Mouse (Mus musculus): ENCODE results near the gene Vmn1r160. TPM values are rescaled to one million over a fixed set of nuclear protein-coding genes. Genes with fewer than 3 reads are reported as not detected.
"Not testable (repeated sequence)": the region's sequence is repeated elsewhere in the genome, so short reads cannot be mapped to it uniquely, and the experiment has no call there.

The Vmn1r160 gene
- polyA plus RNA-seq (2012; rRNA removed) = not detected in 2 replicates

DNA sequence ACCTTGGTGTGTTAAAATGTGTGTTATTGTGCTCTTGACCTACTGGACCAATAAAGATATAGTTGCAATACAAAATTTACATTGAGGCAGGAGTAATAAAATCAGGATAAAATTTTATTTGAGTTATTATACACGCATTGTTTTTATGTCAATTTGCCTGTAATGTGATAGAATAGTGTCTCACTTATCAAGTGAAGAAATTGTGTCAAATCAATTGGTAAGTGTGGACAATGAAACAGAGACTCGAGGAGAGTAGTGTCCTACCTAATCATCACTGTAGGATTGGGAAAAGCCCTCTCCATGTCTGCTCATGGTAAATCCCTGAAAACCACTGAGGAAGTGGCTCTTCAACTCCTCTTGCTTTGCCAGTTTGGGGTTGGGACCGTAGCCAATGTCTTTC is at the start of gene Vmn1r160:
Vmn1r160 (plus strand) TSS at position 301 of the 400 bp plus-strand sequence.
- DNase-seq (ENCODE audit: low spot score) = not testable (repeated sequence)

DNA sequence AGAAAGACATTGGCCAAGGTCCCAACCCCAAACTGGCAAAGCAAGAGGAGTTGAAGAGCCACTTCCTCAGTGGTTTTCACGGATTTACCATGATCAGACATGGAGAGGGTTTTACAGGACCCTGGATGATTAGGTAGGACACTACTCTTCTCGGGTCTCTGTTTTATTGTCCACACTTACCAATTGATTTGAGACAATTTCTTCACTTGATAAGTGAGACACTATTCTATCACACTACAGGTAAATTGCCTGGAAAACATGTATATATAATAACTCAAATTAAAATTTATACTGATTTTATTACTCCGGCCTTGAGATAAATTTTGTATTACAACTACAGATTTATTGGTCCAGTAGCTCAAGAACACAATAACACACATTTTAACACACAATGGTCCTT is 27.5 kb upstream of the Vmn1r160 start, which contains the start of gene Vmn1r159:
Vmn1r159 (minus strand) TSS at position 101 of the 400 bp plus-strand sequence.
- not testable (repeated sequence) for DNase-seq (ENCODE audit: low spot score)

Other genes with a start within 250 kb of the Vmn1r160 start
- gene Vmn1r155, start 213.2 kb upstream of the Vmn1r160 start, polyA plus RNA-seq (2012; rRNA removed) = not detected in 2 replicates
- gene Gm8693, start 178.9 kb upstream of the Vmn1r160 start, polyA plus RNA-seq (2012; rRNA removed) = not detected in 2 replicates
- not detected in 2 replicates for gene Gm4567, start 151.5 kb upstream of the Vmn1r160 start, polyA plus RNA-seq (2012; rRNA removed)
- not detected in 2 replicates for gene Vmn1r157, start 109.5 kb upstream of the Vmn1r160 start, polyA plus RNA-seq (2012; rRNA removed)
- not detected in 2 replicates for gene Vmn1r158, start 80.4 kb upstream of the Vmn1r160 start, polyA plus RNA-seq (2012; rRNA removed)
- not detected in 2 replicates for gene Vmn1r159, start 27.6 kb upstream of the Vmn1r160 start, polyA plus RNA-seq (2012; rRNA removed)
- gene Gm4214, start 113.4 kb downstream of the Vmn1r160 start, polyA plus RNA-seq (2012; rRNA removed) = not detected in 2 replicates
- gene Gm4216, start 148.7 kb downstream of the Vmn1r160 start, polyA plus RNA-seq (2012; rRNA removed) = not detected in 2 replicates
- gene Vmn1r163, start 184.3 kb downstream of the Vmn1r160 start, polyA plus RNA-seq (2012; rRNA removed) = not detected in 2 replicates
- not detected in 2 replicates for gene Gm8720, start 196.2 kb downstream of the Vmn1r160 start, polyA plus RNA-seq (2012; rRNA removed)